8 mouse cellular contexts compared by ENCODE assay signal in the genomic region with DNA sequence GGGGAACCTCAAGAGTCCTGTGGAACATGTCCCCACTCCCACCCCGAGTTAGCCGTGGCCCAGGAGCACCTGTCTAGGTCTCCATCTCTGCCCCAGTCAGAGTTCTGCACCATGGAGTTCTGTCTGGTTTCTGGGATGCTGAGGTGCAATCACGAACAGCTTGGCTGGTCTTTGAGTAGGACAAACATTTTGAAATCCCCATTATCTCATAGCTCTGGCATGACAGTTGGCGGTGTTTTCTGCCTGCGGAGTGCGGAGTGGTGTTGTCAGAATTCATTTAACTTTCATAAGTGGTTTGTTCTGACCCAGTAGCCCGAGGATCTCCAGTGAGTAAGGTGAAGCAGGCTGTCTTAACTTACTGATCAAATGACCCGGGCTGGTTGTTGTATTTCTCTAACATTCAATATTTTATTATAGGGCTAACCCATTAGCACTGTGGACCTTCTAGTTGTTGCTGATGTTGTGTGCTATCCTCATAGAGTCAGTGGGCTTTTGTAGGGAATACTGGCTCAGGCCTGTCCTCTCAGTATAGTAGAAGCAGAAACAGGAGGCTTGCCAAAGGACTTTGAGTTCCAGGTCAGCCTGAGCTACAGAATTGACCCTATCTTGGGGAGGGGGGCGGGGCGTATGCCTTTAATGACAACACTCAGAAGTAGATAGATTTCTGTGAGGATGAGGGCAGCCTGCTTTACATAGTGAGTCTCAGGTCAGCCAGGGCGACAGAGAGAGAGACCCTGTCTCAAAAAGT.
DNase-seq lines count a peak whose midpoint lies in the region; ATAC-seq and TF ChIP-seq lines count a peak whose summit lies in the region.

No protein-coding gene starts in this region.

- no peak overlapping the region for H3ac ChIP-seq in myocyte (ENCODE audit: control insufficient read depth, insufficient read length)

- TF ChIP-seq POLR2A in myocyte (IDR thresholded peaks at IDR 0.05; ENCODE audit: insufficient read length, low read depth): no peak

- no peak overlapping the region for H3K4me2 ChIP-seq in kidney, embryonic 15.5 days
- H3K4me2 ChIP-seq in hindbrain, embryonic 13.5 days: peak overlapping the region; percentile 75
- peak overlapping the region; percentile 80 for H3K4me2 ChIP-seq in myocyte (ENCODE audit: low read depth)

- peaks cover 30% of the 10 kb centered on the region for H3K79me2 ChIP-seq in myocyte (ENCODE audit: control insufficient read depth, insufficient read depth)

- DNase-seq in kidney, adult 8-10 months: peak; percentile 58 to 61
- DNase-seq in fibroblast of lung, adult 2 months (ENCODE audit: low read depth): peak; percentile 73
- DNase-seq in right cerebral cortex, postnatal 10 days (ENCODE audit: low spot score in 2 of 2): no peak
- DNase-seq in left cerebral cortex, postnatal 10 days (ENCODE audit: extremely low spot score in 1 of 2, low spot score in 2 of 2): no peak
- no peak for DNase-seq in T-cell, adult 2 months (ENCODE audit: low spot score)

- no peak overlapping the region for H3K9ac ChIP-seq in kidney, embryonic 15.5 days
- H3K9ac ChIP-seq in hindbrain, embryonic 13.5 days: no peak overlapping the region

- H3K4me1 ChIP-seq in kidney, embryonic 15.5 days: peaks cover 30% of the 10 kb centered on the region
- peaks cover 36% of the 10 kb centered on the region for H3K4me1 ChIP-seq in hindbrain, embryonic 13.5 days (replicated peaks)

- no peak overlapping the region for H3K4me3 ChIP-seq in kidney, embryonic 15.5 days (replicated peaks)
- H3K4me3 ChIP-seq in hindbrain, embryonic 13.5 days: 0 out of 2 replicates have a peak overlapping the region, but pooled peaks have one; percentile 7
- H3K4me3 ChIP-seq in myocyte: no peak overlapping the region

- no peaks in the 10 kb centered on the region for H3K9me3 ChIP-seq in kidney, embryonic 15.5 days (replicated peaks)
- H3K9me3 ChIP-seq in hindbrain, embryonic 13.5 days: no peaks in the 10 kb centered on the region

- H3K27me3 ChIP-seq in kidney, embryonic 15.5 days: peaks cover 16% of the 10 kb centered on the region
- no peaks in the 10 kb centered on the region for H3K27me3 ChIP-seq in hindbrain, embryonic 13.5 days
- no peaks in the 10 kb centered on the region for H3K27me3 ChIP-seq in myocyte (ENCODE audit: control insufficient read depth, insufficient read depth, insufficient read length)

- WGBS in kidney, embryonic 15.5 days: 85% methylated on average over 11 of the region's 11 CpGs
- WGBS in hindbrain, embryonic 13.5 days: 69% methylated on average over 11 of the region's 11 CpGs

- H3K27ac ChIP-seq in kidney, embryonic 15.5 days: no peak overlapping the region
- peak overlapping the region; percentile 52; the same call in 1 of the 2 replicates for H3K27ac ChIP-seq in hindbrain, embryonic 13.5 days

- ATAC-seq in kidney, embryonic 15.5 days (replicated peaks; ENCODE audit: low FRiP score): no peak
- no peak for ATAC-seq in hindbrain, embryonic 13.5 days (ENCODE audit: low FRiP score)

- H3K36me3 ChIP-seq in kidney, embryonic 15.5 days: no peaks in the 10 kb centered on the region
- no peaks in the 10 kb centered on the region for H3K36me3 ChIP-seq in hindbrain, embryonic 13.5 days
- no peaks in the 10 kb centered on the region for H3K36me3 ChIP-seq in myocyte (ENCODE audit: control insufficient read depth, insufficient read depth)

- intact Hi-C loops in left cerebral cortex, postnatal 10 days (cut with DNase I): loop anchor here (2.0 kb wide), 1 partner anchor 111 kb away; no protein-coding TSS in a partner anchor

TF ChIP-seq in myocyte, 11 proteins besides CTCF, POLR2A, EP300 and RAD21:
- TF ChIP-seq POLR2AphosphoS2 (IDR thresholded peaks at IDR 0.05; ENCODE audit: insufficient read length, low read depth) (no peak), TCF3 (IDR thresholded peaks at IDR 0.05; ENCODE audit: insufficient read length, low read depth) (no peak), MYOG (IDR thresholded peaks at IDR 0.05; ENCODE audit: control insufficient read depth in 1 of 3, insufficient read depth in 1 of 3, insufficient read length in 2 of 3, low read depth in 2 of 3) (no peak), TCF12 (IDR thresholded peaks at IDR 0.05; ENCODE audit: insufficient read depth, poor library complexity, severe bottlenecking) (no peak), MYOD1 (IDR thresholded peaks at IDR 0.05; ENCODE audit: control insufficient read depth in 1 of 3, insufficient read length in 2 of 3, low read depth in 2 of 3) (no peak), MAX (IDR thresholded peaks at IDR 0.05; ENCODE audit: low read depth) (no peak), REST (IDR thresholded peaks at IDR 0.05; ENCODE audit: insufficient read depth, insufficient read length) (no peak), SRF (IDR thresholded peaks at IDR 0.05; ENCODE audit: control insufficient read depth, insufficient read length, low read depth) (no peak), CEBPB (IDR thresholded peaks at IDR 0.05; ENCODE audit: insufficient read depth, poor library complexity, severe bottlenecking) (no peak), E2F4 (IDR thresholded peaks at IDR 0.05; ENCODE audit: insufficient read depth) (no peak), USF1 (IDR thresholded peaks at IDR 0.05; ENCODE audit: low read depth) (no peak)
TF ChIP-seq in myocyte: peak in this region for 0.

Comparison
In these comparisons a context has a peak if more than half of its experiments do, and no peak if none do; other contexts are left out.
1. DNase-seq: peak in kidney, adult 8-10 months (2 of 2) and fibroblast of lung, adult 2 months (single experiment); none in right cerebral cortex, postnatal 10 days (0 of 2), left cerebral cortex, postnatal 10 days (0 of 2) and T-cell, adult 2 months (single experiment).